Mouse (Mus musculus): ENCODE measurements around the gene Mia.

DNA sequence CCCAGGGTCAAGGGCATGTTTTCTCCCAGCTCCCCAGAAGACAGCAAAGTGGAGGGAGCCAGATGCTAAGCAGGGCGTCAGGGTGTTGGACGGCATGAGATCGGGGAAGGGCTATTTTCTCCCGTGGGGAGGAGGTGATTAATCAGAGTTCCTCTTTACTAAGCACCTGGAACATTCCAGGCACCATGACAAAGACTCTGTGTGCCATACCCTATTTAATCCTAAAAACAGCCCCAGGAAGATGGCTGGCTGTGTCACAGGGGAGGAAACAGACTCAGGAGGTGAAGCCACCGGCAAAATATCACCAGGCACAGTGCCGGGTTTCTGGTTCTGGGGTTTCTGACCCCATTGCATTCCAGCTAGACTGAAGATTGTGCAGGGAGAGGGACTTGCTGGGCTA is 41.0 kb upstream of the Mia start:
- TF ChIP-seq POLR2A (IDR thresholded peaks at IDR 0.05; ENCODE audit: low read depth, low read length): no peak
- TF ChIP-seq CTCF (IDR thresholded peaks at IDR 0.05; ENCODE audit: extremely low read depth, insufficient read length, insufficient replicate concordance, low read depth, low read length): no peak
